Mouse (Mus musculus) liver, adult 2 months (tissue): ENCODE measurements around the gene Lmbr1l. TPM values are rescaled to one million over a fixed set of nuclear protein-coding genes. Genes with fewer than 3 reads are reported as not detected.

Experiments
- DNase-seq: peaks from one replicate; pipeline ENCODE4 v3.0.0-alpha.2; 2011; ENCODE audit warnings: low read depth, low spot score; ENCODE audit errors: extremely low read depth
- H3K27ac ChIP-seq: fragments of 200-500 bp; replicated peaks from 2 replicates; pipeline ENCODE4 v1.5.1; 2012; ENCODE audit warnings: low read depth, mild to moderate bottlenecking, control low read depth, inconsistent platforms, low read length; ENCODE audit not compliant: insufficient read depth
- H3K27me3 ChIP-seq: fragments of 200-500 bp; 2 replicates; pipeline ENCODE4 v1.6.1; 2012; ENCODE audit warnings: mild to moderate bottlenecking, moderate library complexity, low read length, inconsistent platforms; ENCODE audit not compliant: control insufficient read depth, insufficient read depth
- H3K36me3 ChIP-seq: fragments of 200-500 bp; 2 replicates; pipeline ENCODE4 v1.6.1; 2012; ENCODE audit warnings: low read length, inconsistent platforms; ENCODE audit not compliant: control insufficient read depth, insufficient read depth
- H3K4me1 ChIP-seq: fragments of 200-500 bp; 2 replicates; pipeline ENCODE4 v1.6.1; 2011; ENCODE audit warnings: low read length; ENCODE audit not compliant: control insufficient read depth, insufficient read depth
- H3K4me3 ChIP-seq: fragments of 200-500 bp; 2 replicates; pipeline ENCODE4 v1.5.1; 2011; ENCODE audit warnings: low read depth, mild to moderate bottlenecking, control low read depth, low read length, moderate library complexity; ENCODE audit not compliant: insufficient read depth
- H3K79me2 ChIP-seq: fragments of 200-500 bp; 2 replicates; pipeline ENCODE4 v1.6.1; 2012; ENCODE audit warnings: inconsistent platforms, mild to moderate bottlenecking, low read length, moderate library complexity; ENCODE audit not compliant: control insufficient read depth, insufficient read depth
- H3K9ac ChIP-seq: fragments of 200-500 bp; 2 replicates; pipeline ENCODE4 v1.6.1; 2012; ENCODE audit warnings: low read depth, mild to moderate bottlenecking, control low read depth, inconsistent platforms, low read length
- CTCF ChIP-seq: fragments of 200-500 bp; IDR thresholded peaks from 2 replicates; pipeline ENCODE4 v1.5.1; 2011; ENCODE audit warnings: low read depth, low read length, control low read depth
- POLR2A ChIP-seq: fragments of 200-500 bp; IDR thresholded peaks from 2 replicates; pipeline ENCODE4 v1.6.1; 2011; ENCODE audit warnings: low read length, control low read depth; ENCODE audit not compliant: insufficient read depth; ENCODE audit errors: extremely low read depth
- WGBS: fragments of 180-500 bp; shearing (Covaris S2); methylation state at CpG from one replicate; pipeline ENCODE4 v1.1.7; 2018; 5-methylcytosine and 5-hydroxymethylcytosine counted together
- polyA plus RNA-seq: library from polyadenylated mRNA; depleted of rRNA; stranded (reverse); fragments of >200 nt; gene quantifications from 2 replicates; pipeline ENCODE4 v1.2.3, GENCODE M21; 2012; rRNA removed
- total RNA-seq: library from RNA; depleted of rRNA; stranded (reverse); fragments of >200 nt; gene quantifications from 2 replicates; pipeline ENCODE4 v1.2.3, GENCODE M21; 2014; rRNA removed

Lmbr1l gene
- total and polyA plus RNA-seq, 2 experiments: 24.3 to 32.4 TPM

GRCm38 (mm10) chr15:98859319-98860043 is 58.5 kb downstream of the Lmbr1l start:
- Histone ChIP-seq H3K36me3 (peaks cover 59% of the 10 kb centered on the region), H3K27ac (no peak overlapping the region), H3K4me1 (no peaks in the 10 kb centered on the region), H3K27me3 (no peaks in the 10 kb centered on the region), H3K9ac (no peak overlapping the region), H3K79me2 (peaks cover 29% of the 10 kb centered on the region), H3K4me3 (no peak overlapping the region)
- DNase-seq: no peak
- WGBS: 56% methylated on average over 9 of the region's 9 CpGs
- TF ChIP-seq CTCF (no peak), POLR2A (no peak)

GRCm38 (mm10) chr15:98854214-98854613 is 63.8 kb downstream of the Lmbr1l start:
- no peaks in the 10 kb centered on the region for H3K4me1 ChIP-seq
- peaks cover 50% of the 10 kb centered on the region for H3K36me3 ChIP-seq
- H3K9ac ChIP-seq: no peak overlapping the region
- WGBS: 92% methylated on average over 16 of the region's 16 CpGs
- DNase-seq: no peak
- peaks cover 29% of the 10 kb centered on the region for H3K79me2 ChIP-seq
- H3K27ac ChIP-seq: no peak overlapping the region
- TF ChIP-seq CTCF: no peak
- no peak for TF ChIP-seq POLR2A
- no peak overlapping the region for H3K4me3 ChIP-seq
- no peaks in the 10 kb centered on the region for H3K27me3 ChIP-seq

Other genes with a start within 250 kb of the Lmbr1l start
- 20.0 and 23.2 TPM in 2 replicates for gene Rnd1, start 240.8 kb downstream of the Lmbr1l start, total RNA-seq
- gene Rnd1, start 240.8 kb downstream of the Lmbr1l start, polyA plus RNA-seq: 7.4 and 21.3 TPM in 2 replicates
- not detected in 2 replicates for gene Ccdc65, start 210.0 kb downstream of the Lmbr1l start, total RNA-seq
- gene Ccdc65, start 210.0 kb downstream of the Lmbr1l start, polyA plus RNA-seq: not detected in 2 replicates
- 22.4 and 26.6 TPM in 2 replicates for gene Fkbp11, start 190.0 kb downstream of the Lmbr1l start, total RNA-seq
- 12.2 and 22.4 TPM in 2 replicates for gene Fkbp11, start 190.0 kb downstream of the Lmbr1l start, polyA plus RNA-seq
- 10.5 and 14.0 TPM in 2 replicates for gene Arf3, start 155.0 kb downstream of the Lmbr1l start, total RNA-seq
- gene Arf3, start 155.0 kb downstream of the Lmbr1l start, polyA plus RNA-seq: 41.3 and 43.0 TPM in 2 replicates
- 0.47 TPM in 1 of 2 replicates, not detected in the other for gene Wnt10b, start 140.1 kb downstream of the Lmbr1l start, total RNA-seq
- not detected in 2 replicates for gene Wnt10b, start 140.1 kb downstream of the Lmbr1l start, polyA plus RNA-seq
- not detected in 2 replicates for gene Wnt1, start 128.4 kb downstream of the Lmbr1l start, total RNA-seq
- not detected in 2 replicates for gene Wnt1, start 128.4 kb downstream of the Lmbr1l start, polyA plus RNA-seq
- gene Ddn, start 108.7 kb downstream of the Lmbr1l start, total RNA-seq: 0.13 TPM in 1 of 2 replicates, not detected in the other
- gene Ddn, start 108.7 kb downstream of the Lmbr1l start, polyA plus RNA-seq: not detected in 2 replicates
- 40.1 and 41.4 TPM in 2 replicates for gene Prkag1, start 86.7 kb downstream of the Lmbr1l start, total RNA-seq
- 35.6 and 37.7 TPM in 2 replicates for gene Prkag1, start 86.7 kb downstream of the Lmbr1l start, polyA plus RNA-seq
- gene Kmt2d, start 47.0 kb downstream of the Lmbr1l start, total RNA-seq: 6.6 and 10.1 TPM in 2 replicates
- 7.1 and 10.3 TPM in 2 replicates for gene Kmt2d, start 47.0 kb downstream of the Lmbr1l start, polyA plus RNA-seq
- 0.94 and 1.8 TPM in 2 replicates for gene Rhebl1, start 23.7 kb downstream of the Lmbr1l start, total RNA-seq
- gene Rhebl1, start 23.7 kb downstream of the Lmbr1l start, polyA plus RNA-seq: 0.35 and 0.37 TPM in 2 replicates
- under 0.01 and 0.13 TPM in 2 replicates for gene Dhh, start 19.7 kb downstream of the Lmbr1l start, total RNA-seq
- 0.18 and 0.45 TPM in 2 replicates for gene Dhh, start 19.7 kb downstream of the Lmbr1l start, polyA plus RNA-seq
- gene Tuba1b, start 16.3 kb upstream of the Lmbr1l start, total RNA-seq: 49.9 and 99.4 TPM in 2 replicates
- gene Tuba1b, start 16.3 kb upstream of the Lmbr1l start, polyA plus RNA-seq: 151 and 183 TPM in 2 replicates
- not detected in 2 replicates for gene Gm49450, start 35.3 kb upstream of the Lmbr1l start, total RNA-seq
- gene Gm49450, start 35.3 kb upstream of the Lmbr1l start, polyA plus RNA-seq: 2.9 and 3.1 TPM in 2 replicates
- gene Tuba1a, start 35.5 kb upstream of the Lmbr1l start, total RNA-seq: 8.4 and 12.9 TPM in 2 replicates
- gene Tuba1a, start 35.5 kb upstream of the Lmbr1l start, polyA plus RNA-seq: 10.7 and 13.7 TPM in 2 replicates
- 60.9 and 85.4 TPM in 2 replicates for gene Tuba1c, start 111.7 kb upstream of the Lmbr1l start, total RNA-seq
- gene Tuba1c, start 111.7 kb upstream of the Lmbr1l start, polyA plus RNA-seq: 281 and 339 TPM in 2 replicates
- gene Prph, start 136.9 kb upstream of the Lmbr1l start, total RNA-seq: 0.07 and 0.09 TPM in 2 replicates
- 0.09 and 0.39 TPM in 2 replicates for gene Prph, start 136.9 kb upstream of the Lmbr1l start, polyA plus RNA-seq
- gene Troap, start 156.3 kb upstream of the Lmbr1l start, total RNA-seq: 0.34 TPM in 1 of 2 replicates, not detected in the other
- gene Troap, start 156.3 kb upstream of the Lmbr1l start, polyA plus RNA-seq: not detected in 2 replicates
- gene C1ql4, start 169.6 kb upstream of the Lmbr1l start, total RNA-seq: not detected in 2 replicates
- 0.10 and 0.11 TPM in 2 replicates for gene C1ql4, start 169.6 kb upstream of the Lmbr1l start, polyA plus RNA-seq
- 146 and 151 TPM in 2 replicates for gene Dnajc22, start 174.9 kb upstream of the Lmbr1l start, total RNA-seq
- 119 and 120 TPM in 2 replicates for gene Dnajc22, start 174.9 kb upstream of the Lmbr1l start, polyA plus RNA-seq
- 2.7 and 3.2 TPM in 2 replicates for gene Spats2, start 207.7 kb upstream of the Lmbr1l start, total RNA-seq
- 2.5 and 2.9 TPM in 2 replicates for gene Spats2, start 207.7 kb upstream of the Lmbr1l start, polyA plus RNA-seq